Mouse (Mus musculus): ENCODE measurements around the gene Celsr1.

Gene Celsr1

DNA sequence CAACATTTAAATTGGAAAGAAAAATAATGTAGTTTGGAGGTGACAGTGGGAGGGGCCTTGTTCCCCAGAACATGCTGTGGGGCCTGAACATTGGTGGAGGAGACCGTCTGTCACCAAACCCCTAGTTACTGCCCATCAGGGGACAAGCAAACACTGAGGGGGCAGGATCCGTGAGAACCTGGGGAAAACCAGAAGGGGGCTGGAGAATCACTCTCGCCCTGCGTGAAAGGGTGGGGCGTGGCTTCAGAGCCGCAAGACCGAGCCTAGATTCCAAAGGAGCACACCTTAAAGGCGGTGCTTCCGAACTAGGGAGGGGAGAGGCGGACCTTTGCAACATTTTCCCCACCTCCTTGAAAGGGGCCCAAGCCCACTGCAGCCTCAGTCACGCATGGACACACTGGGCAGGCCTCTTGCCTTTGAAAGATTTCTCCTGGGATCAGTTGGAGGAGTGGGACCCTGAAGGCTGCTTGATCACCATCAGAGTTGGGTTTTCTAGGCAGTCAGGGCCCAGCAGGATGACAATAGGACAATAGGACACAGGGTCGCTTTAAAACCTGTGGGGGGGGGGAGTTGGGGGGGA, 1.3 kb upstream of the Celsr1 start:
- DNase-seq (ENCODE audit: low spot score), result no peak

DNA sequence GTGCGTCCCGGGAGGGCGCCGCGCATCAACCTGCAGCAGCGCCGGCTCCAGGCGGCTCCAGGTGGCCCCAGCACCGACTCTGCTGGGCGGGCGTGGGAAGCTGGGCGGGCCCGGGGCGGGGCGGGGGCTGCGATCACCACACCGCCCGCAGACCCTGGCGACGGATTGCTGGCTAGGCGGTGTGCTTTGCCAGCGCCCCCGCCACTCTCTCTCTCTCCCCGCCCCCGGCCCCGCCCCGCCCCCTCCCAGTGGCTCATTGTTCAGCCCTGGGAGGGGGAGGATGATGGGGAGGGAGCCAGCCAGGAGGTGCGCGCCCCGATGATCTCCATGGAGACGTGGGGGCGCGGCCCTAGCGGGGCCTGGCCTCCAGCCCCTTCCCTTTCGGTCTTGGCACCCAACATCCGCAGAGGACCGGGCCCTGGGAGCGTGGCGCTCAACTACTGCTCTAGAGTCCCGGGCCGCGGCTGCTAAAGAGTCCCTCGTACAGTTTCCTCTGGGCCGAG, 495 bp upstream of the Celsr1 start:
- peak; percentile 76 for DNase-seq (ENCODE audit: low spot score)

DNA sequence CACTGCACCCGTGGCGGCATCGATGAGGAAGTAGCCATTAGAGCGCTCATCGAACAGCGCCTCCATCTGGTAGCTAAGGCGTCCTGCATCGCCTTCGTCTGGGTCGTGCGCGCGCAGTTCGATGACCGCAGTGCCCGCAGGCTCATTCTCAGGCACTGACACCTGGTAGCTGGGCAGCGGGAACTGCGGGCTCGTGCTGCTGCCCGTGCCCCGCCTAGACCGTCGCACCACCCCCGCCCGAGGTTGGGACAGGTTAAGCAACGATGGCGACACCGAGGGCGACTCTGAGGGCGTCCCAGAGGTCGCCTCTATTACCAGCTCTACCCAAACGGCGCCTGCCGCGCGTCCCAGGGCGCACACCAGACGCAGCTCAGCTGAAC, 776 bp downstream of the Celsr1 start:
- no peak for DNase-seq (ENCODE audit: low spot score)

DNA sequence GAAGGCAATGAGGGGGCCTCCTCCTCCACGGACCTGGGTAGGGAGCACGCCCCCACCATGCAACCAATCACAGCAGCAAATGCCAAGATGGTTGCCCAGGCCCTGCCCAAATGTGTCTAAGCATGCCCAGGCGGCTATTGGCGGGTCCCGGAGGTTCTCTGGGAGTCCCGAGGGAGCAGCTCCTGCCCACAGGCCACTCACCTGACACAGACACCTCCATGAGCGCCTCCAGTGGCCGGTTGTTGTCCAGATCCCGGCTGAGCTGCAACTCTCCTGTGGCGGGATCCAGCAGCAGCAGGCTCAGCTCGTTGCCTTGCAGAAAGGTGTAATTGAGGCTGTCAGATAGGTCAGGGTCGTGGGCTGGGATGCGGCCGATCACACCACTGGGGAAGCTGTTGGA, 3.6 kb downstream of the Celsr1 start:
- no peak for DNase-seq (ENCODE audit: low spot score)

DNA sequence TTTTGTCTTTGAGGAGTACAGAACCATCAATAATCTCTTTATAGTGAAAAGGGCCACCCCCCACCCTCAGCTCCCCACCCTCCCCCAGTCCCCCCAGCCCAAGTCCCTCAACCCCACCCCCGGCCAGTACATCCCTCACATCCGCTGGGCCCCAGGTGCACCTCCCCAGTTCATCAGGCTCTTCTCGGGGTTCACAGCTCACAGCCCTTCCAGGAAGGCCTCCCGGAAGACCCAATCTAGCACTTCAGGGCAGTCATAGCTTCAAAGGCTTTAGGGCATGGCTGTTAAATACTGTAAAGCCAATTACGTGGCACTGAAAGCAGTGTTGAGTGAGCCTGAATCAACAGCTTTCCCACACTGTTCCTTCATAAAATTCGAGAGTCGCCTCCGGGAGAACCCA, 5.7 kb downstream of the Celsr1 start:
- DNase-seq (ENCODE audit: low spot score), result no peak

DNA sequence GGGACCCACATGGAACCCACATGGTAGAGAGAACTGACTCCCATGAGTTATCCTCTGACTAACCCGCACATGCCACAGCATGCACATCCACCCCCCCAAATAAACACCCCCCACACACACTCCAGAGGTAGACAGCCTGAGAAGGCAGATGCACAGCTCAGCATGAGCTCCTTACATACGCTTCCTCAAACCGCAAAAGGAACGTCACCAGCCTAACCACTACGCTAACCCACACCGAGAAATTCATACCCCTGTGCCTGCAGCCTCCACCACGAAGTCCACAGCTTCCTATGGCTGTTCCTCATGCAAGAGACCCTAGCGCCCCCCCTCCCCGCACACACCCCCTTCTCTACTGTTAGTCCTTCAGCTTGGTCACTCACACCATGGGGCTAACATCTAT, 11.6 kb downstream of the Celsr1 start:
- DNase-seq (ENCODE audit: low spot score), result no peak

DNA sequence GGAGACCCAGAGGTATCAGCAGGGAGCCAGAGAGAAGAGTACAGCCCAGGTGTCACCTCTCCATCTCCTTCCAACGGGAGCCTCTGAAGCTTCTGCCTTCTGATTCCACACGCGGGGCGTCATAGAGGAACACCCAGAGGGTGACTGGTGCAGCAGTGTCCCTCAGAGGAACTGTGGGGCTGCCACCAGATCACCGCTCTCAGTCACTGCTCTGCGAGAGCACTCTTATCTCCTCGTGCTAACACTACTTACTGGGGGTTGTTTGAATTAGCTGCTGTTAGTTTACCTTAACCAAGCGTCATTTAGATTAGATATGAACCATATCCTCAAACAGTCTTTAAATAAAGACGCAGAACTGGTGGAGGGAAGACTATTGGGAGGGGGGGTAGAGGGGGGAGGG, 12.3 kb downstream of the Celsr1 start:
- no peak for DNase-seq (ENCODE audit: low spot score)

DNA sequence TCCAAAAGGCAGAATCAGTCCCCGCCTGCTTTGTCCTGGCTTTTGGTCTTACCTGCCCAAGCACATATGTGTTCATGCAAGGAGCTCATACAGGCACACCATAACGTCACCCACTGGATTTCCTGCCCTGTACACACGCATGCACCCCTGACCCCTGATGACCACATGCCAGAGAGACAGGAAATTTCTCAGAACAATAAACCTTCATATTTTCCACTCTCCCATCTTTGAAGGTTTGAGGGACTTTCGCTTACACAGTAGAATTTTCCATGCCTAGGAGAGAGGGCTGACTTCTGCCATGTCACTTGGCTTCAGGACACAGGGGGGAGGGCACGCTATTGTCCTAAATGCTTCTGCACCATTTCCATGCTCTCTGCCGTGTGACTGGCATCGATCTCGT, 13.6 kb downstream of the Celsr1 start:
- no peak for DNase-seq (ENCODE audit: low spot score)

DNA sequence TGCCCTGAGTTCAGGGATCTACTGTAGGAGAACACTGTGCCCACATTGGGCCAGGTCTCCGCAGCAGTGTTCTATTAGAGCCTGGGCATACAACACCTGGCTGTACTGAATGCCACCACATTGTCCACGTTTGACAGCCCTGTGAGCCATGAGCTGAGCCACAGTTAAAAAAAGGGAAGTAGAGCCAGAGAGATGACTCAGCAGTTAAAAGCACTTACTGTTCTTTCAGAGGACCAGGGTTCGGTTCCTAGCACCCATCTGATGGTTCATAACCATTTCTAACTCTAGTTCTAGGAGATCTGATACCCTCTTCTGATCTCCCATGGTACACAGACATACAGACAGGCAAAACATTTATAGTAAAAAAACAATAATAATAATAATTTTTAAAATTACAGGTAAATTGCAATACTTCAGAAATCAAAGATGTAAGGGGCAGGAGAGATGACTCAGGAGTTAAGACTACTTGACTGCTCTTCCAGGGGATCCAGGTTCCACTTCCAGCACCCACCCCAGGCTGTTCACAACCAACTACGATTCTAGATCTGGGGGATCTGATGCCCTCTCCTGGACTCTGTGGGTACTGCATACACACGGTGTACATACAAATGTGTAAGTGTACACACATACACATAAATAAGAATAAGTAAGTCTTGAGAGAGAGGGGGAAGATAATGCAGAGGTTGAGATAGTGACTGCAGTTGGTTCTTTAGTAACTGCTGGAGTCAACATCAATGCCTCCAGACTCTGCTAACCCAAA, 14.6 kb downstream of the Celsr1 start:
- DNase-seq (ENCODE audit: low spot score), result no peak

DNA sequence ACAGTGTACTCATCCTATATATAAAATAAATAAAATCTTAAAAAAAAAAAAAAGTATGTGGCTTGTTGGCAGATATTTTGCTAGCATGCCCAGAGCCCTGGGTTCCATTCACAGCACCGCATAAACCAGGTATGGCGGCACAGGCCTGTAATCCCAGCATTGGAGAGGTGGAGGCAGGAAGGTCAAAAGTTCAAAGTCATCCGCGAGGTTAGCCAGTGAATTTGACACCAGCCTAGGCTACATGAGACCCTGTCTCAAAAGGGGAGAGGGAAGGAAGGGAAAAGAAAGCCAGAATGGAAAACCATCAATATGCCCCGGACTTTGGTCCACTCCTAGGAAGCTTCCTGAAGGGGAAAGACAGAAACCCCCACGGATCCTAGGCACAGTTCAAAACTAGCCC, 16.2 kb downstream of the Celsr1 start:
- DNase-seq (ENCODE audit: low spot score), result no peak

DNA sequence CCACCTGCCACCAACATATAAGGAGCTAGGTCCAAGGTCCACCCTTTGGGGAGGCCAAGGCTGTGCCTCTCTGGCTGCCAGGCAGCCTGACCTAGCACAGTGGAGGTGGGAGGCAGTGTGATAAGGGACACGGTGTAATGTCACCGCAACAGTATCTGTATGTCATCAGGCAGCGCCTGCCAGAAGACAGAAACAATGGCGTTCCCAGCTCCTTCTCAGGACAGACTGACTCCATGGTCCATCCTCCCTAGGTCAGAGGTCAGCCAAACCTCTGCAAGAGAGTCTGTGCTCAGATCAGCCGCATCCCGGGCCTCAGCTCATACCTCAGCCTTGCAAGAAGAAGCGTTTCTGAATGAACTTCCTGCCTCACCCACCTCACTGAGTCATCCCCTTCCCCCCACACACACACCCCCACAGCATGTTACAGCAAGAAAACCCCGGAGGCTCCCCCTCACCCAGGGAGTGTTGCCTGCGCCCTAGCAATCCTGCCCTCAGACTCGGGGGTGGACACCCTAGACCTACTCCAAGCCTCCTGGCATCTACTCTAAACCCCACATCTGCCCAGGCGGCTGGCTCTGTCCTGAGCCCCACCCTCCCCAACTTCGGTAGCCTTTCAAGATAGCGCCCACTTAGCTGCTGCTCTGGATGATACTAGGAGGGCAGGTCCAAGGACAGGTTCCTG, 17.6 kb downstream of the Celsr1 start:
- DNase-seq (ENCODE audit: low spot score), result peak; percentile 30

DNA sequence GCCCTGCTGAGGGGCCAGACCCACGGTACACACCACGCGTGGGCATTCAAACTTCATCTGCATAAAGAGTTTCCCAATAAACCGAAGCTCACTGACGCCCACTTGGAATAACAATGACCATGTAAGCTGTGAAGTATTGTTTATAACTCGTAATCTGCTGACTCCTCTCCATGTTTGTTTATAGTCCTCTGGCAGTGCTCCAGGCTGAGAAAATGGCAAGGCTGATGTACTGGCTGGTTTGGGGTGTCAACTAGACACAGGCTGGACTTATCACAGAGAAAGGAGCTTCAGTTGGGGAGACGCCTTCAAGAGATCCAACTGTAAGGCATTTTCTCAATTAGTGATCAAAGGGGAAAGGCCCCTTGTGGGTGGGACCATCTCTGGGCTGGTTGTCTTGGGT, 18.6 kb downstream of the Celsr1 start:
- DNase-seq (ENCODE audit: low spot score), result no peak

DNA sequence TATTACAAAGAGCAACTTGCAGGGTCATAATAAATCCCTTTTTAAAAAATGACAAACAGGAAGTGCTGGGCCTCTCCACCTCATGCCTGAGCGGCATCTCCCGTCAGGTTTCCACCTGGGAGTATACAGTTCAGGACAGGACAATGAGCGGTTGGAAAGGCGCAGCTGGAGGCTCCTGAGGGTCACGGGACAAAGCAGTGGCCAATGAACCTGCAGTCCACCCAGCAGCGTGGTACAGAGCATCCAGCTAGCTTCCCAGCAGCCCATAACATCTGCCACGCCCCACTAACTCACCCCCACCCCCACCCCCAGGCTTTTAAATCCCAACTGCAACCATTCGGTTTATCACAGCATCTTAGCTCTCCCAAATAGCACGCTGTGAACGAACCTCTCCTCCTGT, 19.9 kb downstream of the Celsr1 start:
- DNase-seq (ENCODE audit: low spot score), result no peak

DNA sequence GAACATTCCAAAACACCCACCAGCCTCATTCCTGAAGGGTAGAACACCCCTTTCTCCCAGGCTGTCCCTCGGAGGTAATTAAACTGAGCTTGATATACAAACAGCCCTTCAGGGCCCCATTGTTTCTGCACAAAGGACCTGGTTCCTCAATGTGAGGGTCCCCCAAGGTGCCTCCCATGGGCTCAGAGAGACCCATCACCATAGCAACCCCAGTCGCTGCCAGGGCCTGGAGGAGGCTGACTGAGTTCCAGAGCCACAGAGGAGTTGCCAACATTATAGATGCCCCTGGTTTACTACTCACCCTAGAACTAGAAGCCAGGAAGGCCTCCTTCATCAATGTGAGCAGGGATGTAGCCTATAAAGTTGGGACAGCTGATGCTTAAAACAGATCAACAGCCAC, 20.4 kb downstream of the Celsr1 start:
- DNase-seq (ENCODE audit: low spot score), result no peak

DNA sequence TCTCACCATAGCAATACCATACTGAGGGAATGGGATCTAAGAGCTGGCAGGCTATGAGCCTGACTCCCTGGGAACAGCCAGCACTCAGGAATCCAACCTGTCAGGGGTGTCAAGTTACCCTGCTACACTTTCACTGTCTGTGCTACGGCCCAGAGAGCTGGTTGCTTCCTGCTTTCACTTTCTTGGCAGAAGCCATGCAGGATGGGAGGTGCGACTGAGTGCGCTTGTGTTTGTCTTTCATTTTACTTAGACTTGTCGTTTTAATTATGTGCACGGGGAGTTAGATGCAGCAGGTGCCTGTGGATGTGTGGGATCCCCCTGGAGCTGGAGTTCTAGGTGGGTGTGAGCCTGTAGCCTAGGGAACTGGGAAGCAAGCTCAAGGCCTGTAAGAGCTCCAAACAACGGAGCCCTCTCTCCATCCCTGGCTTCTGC, 25.9 kb downstream of the Celsr1 start:
- no peak for DNase-seq (ENCODE audit: low spot score)

DNA sequence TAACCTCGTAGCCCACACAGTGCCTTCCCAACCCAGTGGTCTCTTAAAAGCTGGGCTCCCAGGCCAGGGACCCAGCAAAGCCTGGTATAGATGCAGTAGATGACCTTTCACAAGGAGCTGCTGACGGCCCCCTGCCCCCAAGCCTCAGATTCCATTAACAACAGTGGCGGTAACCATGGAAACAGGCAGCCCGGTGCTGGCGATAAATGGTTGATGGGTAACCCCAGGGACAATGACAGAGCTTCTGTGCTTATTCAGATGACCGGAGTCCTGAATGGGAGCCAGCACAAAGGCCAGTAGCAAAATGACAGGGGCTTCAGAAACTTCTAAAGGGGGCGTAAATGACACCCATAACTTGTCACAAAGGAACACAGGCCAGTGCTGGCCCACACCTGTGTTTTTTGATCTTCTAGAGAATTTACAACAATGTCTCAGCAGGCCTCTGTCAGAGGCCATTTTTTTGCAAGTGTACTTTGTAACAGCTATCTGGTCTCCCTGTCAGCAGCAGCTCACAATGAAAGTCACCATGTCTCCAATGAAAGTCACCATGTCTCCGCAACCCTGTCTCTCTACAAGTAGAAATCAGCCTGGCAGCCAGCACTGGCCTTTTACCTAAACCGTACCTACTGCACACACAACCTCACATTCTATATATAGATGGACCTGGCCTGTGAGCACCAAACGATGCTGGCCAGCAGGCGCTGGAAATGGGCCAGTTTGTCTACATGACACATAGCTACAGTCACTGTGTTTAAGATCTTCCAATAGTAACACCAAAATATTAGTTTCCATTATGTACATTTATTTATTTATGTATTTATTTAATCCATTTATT, 27.7 kb downstream of the Celsr1 start:
- DNase-seq (ENCODE audit: low spot score), result no peak

DNA sequence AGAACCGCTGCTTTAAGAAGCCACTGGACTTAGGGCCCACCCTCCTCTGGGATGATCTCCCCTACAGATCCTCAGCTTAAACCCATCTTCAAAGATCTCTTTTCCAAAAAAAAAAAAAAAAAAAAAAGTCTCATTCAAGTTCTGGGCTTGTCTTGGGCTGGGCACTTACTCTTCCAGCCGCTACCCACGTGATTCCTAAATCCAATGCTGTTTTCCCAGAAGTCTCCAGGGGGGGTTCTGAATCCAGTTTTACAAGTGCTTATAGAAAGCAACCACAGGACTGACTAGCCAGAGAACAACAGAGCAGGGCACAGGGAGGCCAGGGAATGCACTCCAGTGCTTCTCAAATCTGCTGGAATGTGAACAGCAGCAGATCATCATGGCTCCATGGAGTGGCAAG, 29.5 kb downstream of the Celsr1 start:
- DNase-seq (ENCODE audit: low spot score), result no peak

DNA sequence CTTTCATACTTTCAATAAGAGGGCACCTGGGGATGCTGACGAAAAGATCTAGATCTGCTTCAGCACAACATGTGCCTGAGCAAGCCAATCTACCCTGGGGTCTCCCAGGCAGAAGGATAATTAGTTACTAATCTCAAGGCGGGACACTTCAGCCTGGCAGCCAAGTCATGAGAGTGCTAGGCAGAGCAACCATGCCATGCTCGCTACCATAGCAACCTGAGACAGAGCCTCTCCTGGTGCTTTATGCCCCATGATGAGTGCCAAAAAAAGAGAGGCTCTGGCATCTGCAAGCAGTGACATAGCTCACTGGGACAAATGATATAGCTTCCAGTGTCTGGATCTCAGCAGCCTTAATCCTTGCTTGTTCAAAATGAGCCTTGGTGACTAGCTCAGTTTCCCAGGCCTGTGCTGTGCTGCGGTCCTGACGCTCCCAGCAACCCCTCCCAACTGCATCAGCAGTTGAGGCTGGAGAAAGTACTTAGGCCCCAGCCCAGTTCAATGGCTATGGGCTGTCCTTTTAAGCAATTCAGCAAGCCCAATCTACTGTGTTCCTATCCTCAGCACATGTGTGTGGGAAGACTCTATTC, 32.8 kb downstream of the Celsr1 start:
- DNase-seq (ENCODE audit: low spot score), result no peak

DNA sequence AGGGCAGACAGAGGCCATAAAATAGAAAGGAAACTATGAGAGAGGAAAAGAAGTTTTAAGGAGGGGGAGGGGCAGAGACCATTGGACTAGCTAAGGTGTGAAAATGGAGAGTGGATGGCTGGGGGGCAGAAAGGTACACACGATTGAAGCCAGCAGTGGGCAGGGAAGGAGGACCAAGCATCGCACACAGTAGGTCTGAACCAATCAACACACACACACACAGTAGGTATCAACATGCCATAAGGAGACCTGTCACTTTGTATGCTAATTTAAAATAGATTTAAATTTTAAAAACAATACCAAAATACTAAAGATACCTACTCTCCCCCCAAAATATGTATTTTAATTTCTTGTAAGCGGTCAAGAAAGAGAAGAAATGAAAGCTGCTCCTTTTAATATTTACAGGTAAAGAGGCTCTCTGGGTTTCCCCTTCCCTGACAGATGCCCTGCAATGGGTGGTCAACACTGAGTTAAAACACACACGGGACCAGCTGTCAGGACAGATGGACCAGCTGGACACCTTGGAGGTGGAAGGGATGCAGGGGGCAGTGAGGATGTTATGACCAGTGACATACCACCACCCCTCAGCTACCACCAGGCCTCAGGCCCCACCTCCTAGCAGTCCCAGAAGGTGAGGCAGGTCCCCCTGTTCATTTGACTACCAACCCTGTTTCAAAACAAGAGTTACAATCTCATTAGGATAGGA, 34.9 kb downstream of the Celsr1 start:
- no peak for DNase-seq (ENCODE audit: low spot score)

DNA sequence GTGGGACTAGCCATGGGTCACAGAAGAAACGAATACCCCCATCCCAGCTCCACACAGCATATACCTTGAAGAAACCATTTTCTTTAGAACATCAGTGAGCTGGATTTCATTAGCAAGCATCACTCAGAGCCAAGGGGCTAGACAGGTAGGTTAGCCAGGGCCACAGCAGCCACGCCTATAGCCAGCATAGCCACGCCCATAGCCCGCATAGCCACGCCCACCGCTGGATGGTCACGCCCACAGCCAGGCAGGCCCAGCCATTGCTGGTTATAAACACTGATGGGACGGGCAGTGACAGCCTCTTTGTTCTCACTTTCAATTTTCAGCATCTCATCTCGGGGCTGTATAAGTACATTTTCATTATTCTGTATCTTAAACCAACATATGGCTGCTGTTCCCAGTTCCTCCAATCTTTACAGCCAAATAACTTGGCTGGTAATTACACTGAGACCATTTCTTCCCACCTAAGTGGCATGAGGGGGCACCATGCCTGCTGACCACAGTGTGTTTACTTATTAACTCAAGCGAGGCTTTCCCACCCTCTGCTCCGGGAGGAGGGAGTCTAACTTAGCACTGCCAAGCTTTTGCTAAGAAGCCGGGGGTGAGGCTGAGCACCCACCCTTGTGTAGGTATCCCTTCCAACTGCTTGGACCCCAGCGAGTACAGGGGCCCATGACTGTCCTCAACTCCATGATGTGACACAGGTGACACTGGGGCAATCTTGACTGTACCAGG, 37.4 kb downstream of the Celsr1 start:
- no peak for DNase-seq (ENCODE audit: low spot score)

Data from ovary, postnatal 36 days (tissue).